Mouse (Mus musculus) sigmoid colon, adult 10 weeks (tissue): ENCODE data around the gene Sec24d. TPM values are rescaled to one million over a fixed set of nuclear protein-coding genes. Genes with fewer than 3 reads are reported as not detected.

Experiments used
- polyA plus RNA-seq: library from polyadenylated mRNA; stranded (reverse); fragments of 350-450 nt; fragmentation: Illumina TruSeq; extraction: RNeasy Lipid Tissue Mini Kit (QIAGEN cat#74804); gene quantifications from one replicate; pipeline ENCODE4 v1.2.3, GENCODE M21; 2014; ENCODE audit warnings: low read depth, low replicate concordance

The Sec24d gene
- 94.4 TPM for polyA plus RNA-seq

DNA sequence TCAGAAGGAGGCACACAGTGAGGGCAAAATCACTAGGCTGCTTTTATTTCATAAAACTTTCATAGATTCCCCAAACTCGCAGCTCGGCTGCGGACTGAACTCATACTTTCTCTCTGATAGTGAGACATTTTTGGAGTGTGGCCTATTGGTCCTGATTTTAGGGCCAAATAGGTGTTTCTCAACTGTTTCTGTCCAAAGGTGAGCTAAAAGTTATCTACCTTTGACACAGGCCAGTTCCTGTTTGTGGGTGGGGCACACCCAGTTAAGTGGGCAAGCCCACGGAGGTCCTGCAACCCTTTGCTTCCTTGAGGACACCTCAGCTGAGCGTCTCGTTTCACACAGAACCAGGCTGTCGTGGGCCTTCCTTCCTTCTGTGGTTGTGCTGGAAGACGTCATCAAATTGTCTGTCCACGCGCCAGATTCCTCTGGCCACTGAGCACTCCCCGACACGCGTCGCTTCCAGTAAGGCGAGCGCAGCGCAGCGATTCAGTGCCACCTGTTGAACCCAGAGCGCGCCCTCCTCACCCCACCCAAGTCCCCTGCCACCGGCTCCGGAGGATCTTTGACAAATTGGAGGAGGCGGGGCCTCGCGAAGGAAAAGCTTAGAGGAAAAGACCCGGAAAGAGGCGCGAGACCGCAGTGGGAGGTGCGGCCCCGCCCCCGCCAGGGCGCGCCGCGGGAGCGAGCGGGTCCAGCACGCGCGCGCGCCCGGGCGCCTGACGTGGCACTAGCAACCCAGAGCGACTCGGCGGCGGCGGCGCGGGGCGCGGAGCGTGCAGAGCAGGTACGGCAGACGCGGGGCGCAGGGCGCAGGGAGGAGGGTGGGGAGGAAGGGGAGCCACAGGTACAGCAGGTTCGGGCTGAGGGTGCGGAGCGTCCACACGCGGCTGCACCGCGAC is at the start of gene Sec24d:
Gene Sec24d (plus strand): TSS at position 703 of the 899 bp plus-strand sequence.

GRCm38 (mm10) chr3:123235921-123236320 is 31.3 kb upstream of the Sec24d start, which contains the start of gene Synpo2:
TSS of gene Synpo2 (minus strand) at chr3:123236149.

DNA sequence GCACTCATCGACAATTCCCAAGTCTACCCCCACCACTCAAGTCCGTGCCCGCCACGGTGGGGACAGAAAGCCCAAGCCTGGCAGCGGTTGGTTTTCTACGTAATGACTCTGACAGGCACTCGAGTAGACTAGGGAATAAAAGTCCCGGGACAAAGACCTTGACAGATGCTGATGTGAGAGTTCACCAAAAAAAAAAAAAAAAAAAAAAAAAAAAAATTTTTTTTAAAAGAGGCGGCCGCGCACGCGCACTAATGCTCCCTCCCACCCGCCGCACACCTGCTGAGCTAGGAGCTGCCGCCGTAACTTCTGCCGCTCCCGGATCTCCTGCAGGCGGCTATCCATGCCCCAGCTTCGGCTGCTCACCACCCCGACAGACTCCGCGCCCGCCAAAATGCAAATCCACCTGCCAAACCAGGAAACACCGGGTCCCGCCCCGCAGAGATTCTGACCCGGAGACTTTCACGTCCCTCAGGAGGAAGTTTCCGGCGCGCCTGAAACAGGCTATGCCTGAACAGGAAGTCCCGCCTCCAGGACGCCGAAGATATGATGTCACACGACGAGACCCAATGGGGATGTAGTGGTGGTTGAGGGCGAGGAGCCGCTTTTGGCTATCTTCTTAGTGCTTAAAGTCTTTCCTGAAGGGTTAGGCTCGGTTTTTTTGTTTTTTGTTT is 118.4 kb downstream of the Sec24d start, which contains the start of gene Mettl14:
Gene Mettl14 (minus strand): TSS at position 623 of the 671 bp plus-strand sequence.

Other genes starting within 250 kb of the Sec24d start
- gene Myoz2, start 232.4 kb upstream of the Sec24d start, polyA plus RNA-seq, result 0.44 TPM
- 226 TPM for gene Synpo2, start 31.3 kb upstream of the Sec24d start, polyA plus RNA-seq
- gene Mettl14, start 118.7 kb downstream of the Sec24d start, polyA plus RNA-seq, result 42.5 TPM
- 0.16 TPM for gene Prss12, start 179.5 kb downstream of the Sec24d start, polyA plus RNA-seq